Mouse (Mus musculus): ENCODE results near the gene Car1. TPM values are rescaled to one million over a fixed set of nuclear protein-coding genes. Genes with fewer than 3 reads are reported as not detected.

The Car1 gene
- polyA plus RNA-seq (2015; fragmentation: Nextera tagmentation; extraction: Ambion mirVana), result 0.12 TPM in 1 of 2 replicates, not detected in the other

DNA sequence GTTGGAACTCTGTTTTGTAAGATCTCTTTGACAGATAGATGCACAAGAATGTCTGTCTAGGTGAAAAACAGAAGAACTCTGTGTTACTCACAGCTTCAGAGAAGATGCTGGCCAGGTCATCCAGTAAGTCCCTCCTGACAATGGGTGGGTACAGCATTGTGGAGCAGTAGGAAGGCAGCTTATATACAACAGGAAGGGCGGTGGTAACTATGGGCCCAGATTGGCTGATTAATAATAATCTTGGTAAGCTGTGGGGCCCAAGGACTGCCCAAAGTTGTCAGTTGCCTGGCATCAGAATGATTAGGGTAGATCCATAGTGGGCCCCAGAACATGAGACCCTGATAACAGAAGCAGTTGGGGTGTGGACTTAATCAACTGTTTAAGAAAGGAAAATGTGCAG lies at the start of gene Car1:
Gene Car1 (minus strand): TSS at position 158 of the 400 bp plus-strand sequence.
- WGBS, result 85% methylated on average over 1 of the region's 1 CpGs
- Histone ChIP-seq H3K36me3 (ENCODE audit: control insufficient read depth, insufficient read depth) (no peaks in the 10 kb centered on the region), H3K27ac (ENCODE audit: low read length) (no peak within 1 kb of the TSS), H3K9ac (ENCODE audit: low read length) (no peak within 1 kb of the TSS), H3K27me3 (ENCODE audit: control insufficient read depth, insufficient read depth, low read length) (no peaks in the 10 kb centered on the region), H3K4me2 (ENCODE audit: low read depth, low read length) (no peak within 1 kb of the TSS), H3K9me3 (replicated peaks; ENCODE audit: control insufficient read depth, low read length) (no peaks in the 10 kb centered on the region), H3K4me3 (ENCODE audit: low read length) (no peak within 1 kb of the TSS), H3K4me1 (ENCODE audit: control insufficient read depth, insufficient read depth, low read length) (no peaks in the 10 kb centered on the region)
- ATAC-seq (replicated peaks; ENCODE audit: extremely low read depth, insufficient read depth, low FRiP score), result no peak

DNA sequence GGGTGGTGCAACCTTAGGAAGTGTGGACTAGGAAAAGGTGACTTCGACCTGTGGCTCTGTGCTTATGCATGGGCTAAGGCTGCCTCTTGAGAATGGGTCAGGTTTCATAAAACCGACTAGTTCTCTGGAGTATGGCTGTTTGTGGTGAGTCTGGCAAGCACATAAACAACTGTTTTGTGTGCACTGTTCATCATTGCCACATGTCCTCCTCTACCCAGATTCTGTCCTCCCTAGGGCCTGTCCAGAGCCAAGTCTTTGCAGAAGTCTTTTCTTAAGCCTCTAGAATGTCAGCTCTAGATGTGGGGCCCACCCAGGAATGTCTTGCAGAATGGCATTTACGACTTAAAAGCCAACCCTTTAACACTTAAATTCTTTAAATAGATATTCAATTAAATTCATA lies 49.7 kb upstream of the Car1 start:
- no peaks in the 10 kb centered on the region for H3K9me3 ChIP-seq (replicated peaks; ENCODE audit: control insufficient read depth, low read length)
- no peak overlapping the region for H3K4me3 ChIP-seq (ENCODE audit: low read length)
- H3K4me1 ChIP-seq (ENCODE audit: control insufficient read depth, insufficient read depth, low read length), result peaks cover 5% of the 10 kb centered on the region

DNA sequence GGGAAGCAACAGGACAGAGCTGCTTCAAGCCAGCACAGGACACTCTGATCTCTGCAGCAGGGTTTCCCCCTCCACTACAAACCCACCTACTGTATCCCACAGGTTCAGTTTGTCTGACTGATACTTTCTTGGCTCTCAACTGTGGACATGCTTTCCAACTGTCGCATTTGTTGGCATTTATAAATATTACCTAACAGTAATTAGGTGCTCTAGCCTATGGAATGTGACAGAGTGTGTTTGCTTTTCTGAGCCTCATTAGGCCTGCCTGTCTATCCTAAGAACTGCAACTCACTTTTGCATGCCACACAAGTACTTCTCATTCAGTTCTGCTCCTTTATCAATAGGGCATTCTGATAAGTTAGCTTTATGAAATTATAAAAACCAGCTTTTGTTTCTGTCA lies 46.3 kb upstream of the Car1 start:
- Histone ChIP-seq H3K27ac (ENCODE audit: low read length) (no peak overlapping the region), H3K9ac (ENCODE audit: low read length) (no peak overlapping the region), H3K4me3 (ENCODE audit: low read length) (no peak overlapping the region), H3K36me3 (ENCODE audit: control insufficient read depth, insufficient read depth) (no peaks in the 10 kb centered on the region), H3K4me1 (ENCODE audit: control insufficient read depth, insufficient read depth, low read length) (no peaks in the 10 kb centered on the region), H3K9me3 (replicated peaks; ENCODE audit: control insufficient read depth, low read length) (no peaks in the 10 kb centered on the region), H3K27me3 (ENCODE audit: control insufficient read depth, insufficient read depth, low read length) (no peaks in the 10 kb centered on the region), H3K4me2 (ENCODE audit: low read depth, low read length) (no peak overlapping the region)
- no peak for ATAC-seq (replicated peaks; ENCODE audit: extremely low read depth, insufficient read depth, low FRiP score)
- 44% methylated on average over 1 of the region's 1 CpGs for WGBS

More for the DNA sequence above, 49.7 kb upstream of the Car1 start:
- H3K27me3 ChIP-seq (ENCODE audit: control insufficient read depth, insufficient read depth, low read length), result no peaks in the 10 kb centered on the region
- no peak overlapping the region for H3K9ac ChIP-seq (ENCODE audit: low read length)
- WGBS, result 71% methylated on average over 3 of the region's 3 CpGs
- H3K36me3 ChIP-seq (ENCODE audit: control insufficient read depth, insufficient read depth), result no peaks in the 10 kb centered on the region
- ATAC-seq (replicated peaks; ENCODE audit: extremely low read depth, insufficient read depth, low FRiP score), result no peak
- no peak overlapping the region for H3K27ac ChIP-seq (ENCODE audit: low read length)
- H3K4me2 ChIP-seq (ENCODE audit: low read depth, low read length), result no peak overlapping the region

DNA sequence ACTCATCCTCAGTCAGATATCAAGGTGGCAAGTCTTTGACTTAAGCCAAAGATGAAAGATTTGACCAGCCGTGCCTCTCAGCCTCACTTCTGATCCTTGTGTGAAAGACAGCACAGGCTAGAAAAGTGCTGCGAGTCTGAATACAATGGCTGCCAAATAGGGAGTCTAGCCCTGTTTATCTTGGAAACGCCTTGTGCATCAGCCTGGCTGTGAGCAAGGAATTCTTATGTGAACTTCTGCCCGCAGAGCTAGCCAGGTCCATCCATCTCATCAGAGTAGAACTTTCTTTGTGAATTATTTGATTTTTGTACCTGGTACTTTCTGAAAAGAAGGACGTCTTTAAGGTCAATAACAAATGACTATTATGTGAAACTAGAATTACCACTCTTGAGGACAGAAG lies 45.8 kb upstream of the Car1 start:
- no peak for ATAC-seq (replicated peaks; ENCODE audit: extremely low read depth, insufficient read depth, low FRiP score)
- 54% methylated on average over 5 of the region's 5 CpGs for WGBS
- H3K27me3 ChIP-seq (ENCODE audit: control insufficient read depth, insufficient read depth, low read length), result no peaks in the 10 kb centered on the region
- H3K4me1 ChIP-seq (ENCODE audit: control insufficient read depth, insufficient read depth, low read length), result no peaks in the 10 kb centered on the region
- H3K9ac ChIP-seq (ENCODE audit: low read length), result no peak overlapping the region
- H3K9me3 ChIP-seq (replicated peaks; ENCODE audit: control insufficient read depth, low read length), result no peaks in the 10 kb centered on the region
- H3K27ac ChIP-seq (ENCODE audit: low read length), result no peak overlapping the region
- no peaks in the 10 kb centered on the region for H3K36me3 ChIP-seq (ENCODE audit: control insufficient read depth, insufficient read depth)
- H3K4me3 ChIP-seq (ENCODE audit: low read length), result no peak overlapping the region
- H3K4me2 ChIP-seq (ENCODE audit: low read depth, low read length), result no peak overlapping the region

- H3K4me1 ChIP-seq (ENCODE audit: control insufficient read depth, insufficient read depth, low read length), result no peaks in the 10 kb centered on the region
- no peaks in the 10 kb centered on the region for H3K27me3 ChIP-seq (ENCODE audit: control insufficient read depth, insufficient read depth, low read length)
- no peaks in the 10 kb centered on the region for H3K36me3 ChIP-seq (ENCODE audit: control insufficient read depth, insufficient read depth)
- H3K4me2 ChIP-seq (ENCODE audit: low read depth, low read length), result no peak overlapping the region
- no peak overlapping the region for H3K9ac ChIP-seq (ENCODE audit: low read length)
- WGBS, result 71% methylated on average over 2 of the region's 2 CpGs
- H3K9me3 ChIP-seq (replicated peaks; ENCODE audit: control insufficient read depth, low read length), result no peaks in the 10 kb centered on the region
- no peak overlapping the region for H3K4me3 ChIP-seq (ENCODE audit: low read length)
- H3K27ac ChIP-seq (ENCODE audit: low read length), result no peak overlapping the region
- ATAC-seq (replicated peaks; ENCODE audit: extremely low read depth, insufficient read depth, low FRiP score), result no peak
Observed at GRCm38 (mm10) chr3:14848587-14849254, 40.6 kb upstream of the Car1 start.

DNA sequence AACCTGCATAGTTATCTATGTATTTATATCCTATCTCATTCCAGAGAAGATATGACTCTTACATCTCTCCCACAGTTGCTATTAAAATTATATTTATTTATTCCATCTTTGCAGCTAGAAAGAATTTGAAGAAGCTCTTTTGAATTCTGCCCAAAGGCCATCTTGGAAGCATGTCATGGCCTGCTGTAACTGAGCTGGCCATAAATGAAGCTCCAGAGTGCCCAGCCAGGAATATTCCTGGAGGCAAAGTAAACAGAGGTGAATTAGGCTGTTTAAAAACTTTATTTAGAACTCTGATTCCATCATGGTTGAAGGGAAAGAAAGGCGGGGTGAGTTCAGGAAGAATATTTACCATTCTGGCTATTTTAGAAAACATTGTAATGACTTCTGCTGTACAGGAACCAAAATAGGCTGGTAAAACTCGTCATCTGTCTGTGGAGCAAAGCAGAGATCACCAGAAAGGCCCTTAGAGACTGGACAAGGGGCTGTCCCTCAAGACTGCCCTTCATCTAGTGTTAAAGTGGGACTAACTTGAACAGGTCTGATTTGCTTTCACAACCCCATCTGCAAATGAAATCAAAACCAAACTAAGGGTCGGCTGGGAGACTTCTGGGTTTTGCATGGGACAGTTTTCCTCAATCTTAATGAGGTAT lies 31.4 kb upstream of the Car1 start:
- H3K36me3 ChIP-seq (ENCODE audit: control insufficient read depth, insufficient read depth), result no peaks in the 10 kb centered on the region
- no peaks in the 10 kb centered on the region for H3K4me1 ChIP-seq (ENCODE audit: control insufficient read depth, insufficient read depth, low read length)
- no peak for ATAC-seq (replicated peaks; ENCODE audit: extremely low read depth, insufficient read depth, low FRiP score)
- H3K9ac ChIP-seq (ENCODE audit: low read length), result no peak overlapping the region
- H3K9me3 ChIP-seq (replicated peaks; ENCODE audit: control insufficient read depth, low read length), result no peaks in the 10 kb centered on the region
- H3K27me3 ChIP-seq (ENCODE audit: control insufficient read depth, insufficient read depth, low read length), result no peaks in the 10 kb centered on the region
- no peak overlapping the region for H3K4me2 ChIP-seq (ENCODE audit: low read depth, low read length)
- H3K27ac ChIP-seq (ENCODE audit: low read length), result no peak overlapping the region
- H3K4me3 ChIP-seq (ENCODE audit: low read length), result no peak overlapping the region
- 75% methylated on average over 3 of the region's 3 CpGs for WGBS

DNA sequence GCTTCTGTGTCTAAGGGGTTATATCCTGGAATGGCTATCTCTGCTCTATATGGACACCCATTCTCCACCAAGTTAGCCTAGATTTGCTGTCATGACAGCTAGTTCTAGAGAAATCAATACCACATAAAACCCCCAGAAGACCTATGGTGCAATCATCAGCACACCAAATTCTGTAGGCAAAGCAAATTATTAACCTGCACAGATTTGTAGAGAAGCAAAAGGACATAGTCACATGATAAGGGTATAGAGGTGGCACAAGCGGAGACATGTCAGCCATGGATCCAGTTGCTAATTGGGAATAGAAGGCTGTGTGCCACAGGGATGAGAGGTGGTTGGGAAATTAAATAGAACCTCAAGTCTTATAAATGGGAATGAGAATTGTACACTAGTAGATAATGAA lies 30.8 kb upstream of the Car1 start:
- no peak overlapping the region for H3K9ac ChIP-seq (ENCODE audit: low read length)
- H3K4me1 ChIP-seq (ENCODE audit: control insufficient read depth, insufficient read depth, low read length), result no peaks in the 10 kb centered on the region
- no peak overlapping the region for H3K27ac ChIP-seq (ENCODE audit: low read length)
- no peaks in the 10 kb centered on the region for H3K9me3 ChIP-seq (replicated peaks; ENCODE audit: control insufficient read depth, low read length)
- H3K4me3 ChIP-seq (ENCODE audit: low read length), result no peak overlapping the region
- no peaks in the 10 kb centered on the region for H3K36me3 ChIP-seq (ENCODE audit: control insufficient read depth, insufficient read depth)
- H3K27me3 ChIP-seq (ENCODE audit: control insufficient read depth, insufficient read depth, low read length), result no peaks in the 10 kb centered on the region
- no peak for ATAC-seq (replicated peaks; ENCODE audit: extremely low read depth, insufficient read depth, low FRiP score)
- no peak overlapping the region for H3K4me2 ChIP-seq (ENCODE audit: low read depth, low read length)
- 86% methylated on average over 1 of the region's 1 CpGs for WGBS

GRCm38 (mm10) chr3:14832766-14833165 lies 24.6 kb upstream of the Car1 start:
- H3K27me3 ChIP-seq (ENCODE audit: control insufficient read depth, insufficient read depth, low read length), result no peaks in the 10 kb centered on the region
- no peak overlapping the region for H3K27ac ChIP-seq (ENCODE audit: low read length)
- H3K9me3 ChIP-seq (replicated peaks; ENCODE audit: control insufficient read depth, low read length), result no peaks in the 10 kb centered on the region
- H3K4me2 ChIP-seq (ENCODE audit: low read depth, low read length), result no peak overlapping the region
- no peak overlapping the region for H3K9ac ChIP-seq (ENCODE audit: low read length)
- ATAC-seq (replicated peaks; ENCODE audit: extremely low read depth, insufficient read depth, low FRiP score), result no peak
- no peaks in the 10 kb centered on the region for H3K4me1 ChIP-seq (ENCODE audit: control insufficient read depth, insufficient read depth, low read length)
- H3K36me3 ChIP-seq (ENCODE audit: control insufficient read depth, insufficient read depth), result no peaks in the 10 kb centered on the region
- no peak overlapping the region for H3K4me3 ChIP-seq (ENCODE audit: low read length)

- no peaks in the 10 kb centered on the region for H3K27me3 ChIP-seq (ENCODE audit: control insufficient read depth, insufficient read depth, low read length)
Observed at GRCm38 (mm10) chr3:14831219-14831835, 23.2 kb upstream of the Car1 start.

More at GRCm38 (mm10) chr3:14831219-14831835, 23.2 kb upstream of the Car1 start:
- Histone ChIP-seq H3K9ac (ENCODE audit: low read length) (no peak overlapping the region), H3K36me3 (ENCODE audit: control insufficient read depth, insufficient read depth) (no peaks in the 10 kb centered on the region), H3K4me1 (ENCODE audit: control insufficient read depth, insufficient read depth, low read length) (no peaks in the 10 kb centered on the region), H3K9me3 (replicated peaks; ENCODE audit: control insufficient read depth, low read length) (no peaks in the 10 kb centered on the region), H3K4me3 (ENCODE audit: low read length) (no peak overlapping the region), H3K4me2 (ENCODE audit: low read depth, low read length) (no peak overlapping the region), H3K27ac (ENCODE audit: low read length) (no peak overlapping the region)
- 71% methylated on average over 5 of the region's 5 CpGs for WGBS
- ATAC-seq (replicated peaks; ENCODE audit: extremely low read depth, insufficient read depth, low FRiP score), result no peak
